Mouse (Mus musculus): ENCODE measurements around the gene D930020B18Rik. TPM values are rescaled to one million over a fixed set of nuclear protein-coding genes. Genes with fewer than 3 reads are reported as not detected.
A peak's percentile ranks its signal among the peaks of the same experiment; 100 is the strongest.

Gene D930020B18Rik
- total and polyA plus RNA-seq, 2 experiments from 2014 or later = not detected

GRCm38 (mm10) chr10:121608177-121608576, 33.2 kb upstream of the D930020B18Rik start:
- 88% methylated on average over 10 of the region's 10 CpGs for WGBS
- Histone ChIP-seq H3K4me3 (ENCODE audit: low read depth, low read length) (no peak overlapping the region), H3K36me3 (replicated peaks; ENCODE audit: control insufficient read depth, insufficient read depth, low read length) (peaks cover 95% of the 10 kb centered on the region), H3K4me1 (ENCODE audit: control insufficient read depth, insufficient read depth) (no peaks in the 10 kb centered on the region), H3K4me2 (ENCODE audit: low read depth, low read length) (no peak overlapping the region), H3K27ac (ENCODE audit: low read depth) (no peak overlapping the region), H3K27me3 (ENCODE audit: control insufficient read depth, insufficient read depth, low read length) (no peaks in the 10 kb centered on the region), H3K9ac (replicated peaks; ENCODE audit: low read depth, low read length) (no peak overlapping the region), H3K9me3 (replicated peaks; ENCODE audit: control insufficient read depth, low read length) (no peaks in the 10 kb centered on the region)
- no peak for ATAC-seq (ENCODE audit: insufficient read depth, low read depth)
- no peak for DNase-seq (ENCODE audit: low spot score)
- TF ChIP-seq EP300 (IDR thresholded peaks at IDR 0.05; ENCODE audit: low read depth) (no peak), CTCF (IDR thresholded peaks at IDR 0.05; ENCODE audit: low read depth) (no peak)

- Histone ChIP-seq H3K27me3 (ENCODE audit: control insufficient read depth, insufficient read depth, low read length) (no peaks in the 10 kb centered on the region), H3K4me3 (ENCODE audit: low read depth, low read length) (no peak overlapping the region), H3K9me3 (replicated peaks; ENCODE audit: control insufficient read depth, low read length) (no peaks in the 10 kb centered on the region), H3K4me1 (ENCODE audit: control insufficient read depth, insufficient read depth) (no peaks in the 10 kb centered on the region), H3K4me2 (ENCODE audit: low read depth, low read length) (no peak overlapping the region), H3K9ac (replicated peaks; ENCODE audit: low read depth, low read length) (no peak overlapping the region), H3K36me3 (replicated peaks; ENCODE audit: control insufficient read depth, insufficient read depth, low read length) (peaks cover 86% of the 10 kb centered on the region), H3K27ac (ENCODE audit: low read depth) (no peak overlapping the region)
- ATAC-seq (ENCODE audit: insufficient read depth, low read depth) (no peak), DNase-seq (ENCODE audit: low spot score) (no peak)
- TF ChIP-seq EP300 (IDR thresholded peaks at IDR 0.05; ENCODE audit: low read depth) (no peak), CTCF (IDR thresholded peaks at IDR 0.05; ENCODE audit: low read depth) (no peak)
- WGBS = 81% methylated on average over 9 of the region's 10 CpGs
Observed at GRCm38 (mm10) chr10:121611587-121611986, 29.8 kb upstream of the D930020B18Rik start.

DNA sequence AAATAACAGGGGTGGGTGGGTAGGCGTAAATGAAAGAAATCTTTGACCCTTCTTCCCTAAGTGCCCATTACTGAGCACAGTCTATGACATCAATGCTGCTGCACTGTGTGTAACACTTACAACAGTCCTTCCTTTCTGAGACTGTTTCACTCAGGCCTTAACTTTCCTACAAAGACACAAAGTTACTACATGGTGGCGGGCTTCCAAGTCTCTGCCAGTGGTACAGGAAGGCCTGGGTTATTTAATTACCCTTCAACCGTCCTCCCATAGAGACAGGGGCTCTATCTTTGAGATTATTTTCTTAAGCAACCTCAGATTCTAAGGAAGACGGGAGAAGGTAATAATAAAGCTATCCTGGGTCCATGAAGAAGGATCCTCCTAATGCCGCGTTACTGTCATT, 28.9 kb upstream of the D930020B18Rik start:
- TF ChIP-seq EP300 (IDR thresholded peaks at IDR 0.05; ENCODE audit: low read depth) = no peak
- TF ChIP-seq CTCF (IDR thresholded peaks at IDR 0.05; ENCODE audit: low read depth) = no peak
- Histone ChIP-seq H3K4me2 (ENCODE audit: low read depth, low read length) (no peak overlapping the region), H3K9me3 (replicated peaks; ENCODE audit: control insufficient read depth, low read length) (no peaks in the 10 kb centered on the region), H3K27me3 (ENCODE audit: control insufficient read depth, insufficient read depth, low read length) (no peaks in the 10 kb centered on the region), H3K27ac (ENCODE audit: low read depth) (peak overlapping the region; percentile 71; the same call in 1 of the 2 replicates), H3K9ac (replicated peaks; ENCODE audit: low read depth, low read length) (no peak overlapping the region), H3K4me3 (ENCODE audit: low read depth, low read length) (no peak overlapping the region), H3K36me3 (replicated peaks; ENCODE audit: control insufficient read depth, insufficient read depth, low read length) (peaks cover 85% of the 10 kb centered on the region), H3K4me1 (ENCODE audit: control insufficient read depth, insufficient read depth) (no peaks in the 10 kb centered on the region)
- no peak for ATAC-seq (ENCODE audit: insufficient read depth, low read depth)
- 78% methylated on average over 6 of the region's 6 CpGs for WGBS
- DNase-seq (ENCODE audit: low spot score) = no peak

DNA sequence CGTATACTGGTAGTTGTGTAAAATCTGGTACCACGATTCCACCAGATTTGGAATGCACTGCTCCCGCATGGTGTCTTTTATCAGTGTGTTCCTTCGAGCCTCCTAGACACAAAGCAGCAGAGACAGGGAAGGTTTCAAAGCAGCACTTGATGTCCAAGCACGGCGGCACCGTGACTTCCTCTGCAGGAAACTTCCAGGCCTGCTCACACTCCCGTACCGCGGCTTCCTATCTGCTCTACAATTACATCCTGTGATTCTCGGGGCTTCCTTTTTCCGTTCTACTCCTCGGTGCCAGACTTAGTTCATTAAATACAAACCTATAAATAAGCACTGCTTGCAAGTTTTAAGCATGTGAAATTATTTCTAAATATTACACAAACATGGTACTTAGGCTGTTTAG, 27.8 kb upstream of the D930020B18Rik start:
- Histone ChIP-seq H3K27ac (ENCODE audit: low read depth) (peak overlapping the region; percentile 71), H3K4me1 (ENCODE audit: control insufficient read depth, insufficient read depth) (no peaks in the 10 kb centered on the region), H3K9ac (replicated peaks; ENCODE audit: low read depth, low read length) (no peak overlapping the region), H3K4me2 (ENCODE audit: low read depth, low read length) (no peak overlapping the region), H3K4me3 (ENCODE audit: low read depth, low read length) (no peak overlapping the region), H3K9me3 (replicated peaks; ENCODE audit: control insufficient read depth, low read length) (no peaks in the 10 kb centered on the region), H3K27me3 (ENCODE audit: control insufficient read depth, insufficient read depth, low read length) (no peaks in the 10 kb centered on the region), H3K36me3 (replicated peaks; ENCODE audit: control insufficient read depth, insufficient read depth, low read length) (peaks cover 86% of the 10 kb centered on the region)
- TF ChIP-seq CTCF (IDR thresholded peaks at IDR 0.05; ENCODE audit: low read depth) (no peak), EP300 (IDR thresholded peaks at IDR 0.05; ENCODE audit: low read depth) (0 out of 2 replicates have a peak, but pooled peaks have one; percentile 42)
- ATAC-seq (ENCODE audit: insufficient read depth, low read depth) (peak; percentile 72), DNase-seq (ENCODE audit: low spot score) (peak; percentile 56)
- WGBS = 60% methylated on average over 13 of the region's 13 CpGs

- TF ChIP-seq EP300 (IDR thresholded peaks at IDR 0.05; ENCODE audit: low read depth) (no peak), CTCF (IDR thresholded peaks at IDR 0.05; ENCODE audit: low read depth) (no peak)
- H3K9me3 ChIP-seq (replicated peaks; ENCODE audit: control insufficient read depth, low read length) = no peaks in the 10 kb centered on the region
- peaks cover 77% of the 10 kb centered on the region for H3K36me3 ChIP-seq (replicated peaks; ENCODE audit: control insufficient read depth, insufficient read depth, low read length)
- no peak overlapping the region for H3K9ac ChIP-seq (replicated peaks; ENCODE audit: low read depth, low read length)
- H3K27me3 ChIP-seq (ENCODE audit: control insufficient read depth, insufficient read depth, low read length) = no peaks in the 10 kb centered on the region
- H3K4me3 ChIP-seq (ENCODE audit: low read depth, low read length) = no peak overlapping the region
- no peak for ATAC-seq (ENCODE audit: insufficient read depth, low read depth)
- no peak for DNase-seq (ENCODE audit: low spot score)
- WGBS = 87% methylated on average over 13 of the region's 13 CpGs
- no peak overlapping the region for H3K27ac ChIP-seq (ENCODE audit: low read depth)
- no peaks in the 10 kb centered on the region for H3K4me1 ChIP-seq (ENCODE audit: control insufficient read depth, insufficient read depth)
- no peak overlapping the region for H3K4me2 ChIP-seq (ENCODE audit: low read depth, low read length)
Observed at GRCm38 (mm10) chr10:121615146-121615870, 26.1 kb upstream of the D930020B18Rik start.

- Histone ChIP-seq H3K27ac (ENCODE audit: low read depth) (no peak overlapping the region), H3K4me3 (ENCODE audit: low read depth, low read length) (no peak overlapping the region), H3K27me3 (ENCODE audit: control insufficient read depth, insufficient read depth, low read length) (no peaks in the 10 kb centered on the region), H3K4me2 (ENCODE audit: low read depth, low read length) (no peak overlapping the region), H3K9me3 (replicated peaks; ENCODE audit: control insufficient read depth, low read length) (no peaks in the 10 kb centered on the region), H3K9ac (replicated peaks; ENCODE audit: low read depth, low read length) (no peak overlapping the region), H3K4me1 (ENCODE audit: control insufficient read depth, insufficient read depth) (no peaks in the 10 kb centered on the region), H3K36me3 (replicated peaks; ENCODE audit: control insufficient read depth, insufficient read depth, low read length) (peaks cover 74% of the 10 kb centered on the region)
- DNase-seq (ENCODE audit: low spot score) (no peak), ATAC-seq (ENCODE audit: insufficient read depth, low read depth) (no peak)
- WGBS = 80% methylated on average over 7 of the region's 7 CpGs
- no peak for TF ChIP-seq CTCF (IDR thresholded peaks at IDR 0.05; ENCODE audit: low read depth)
- TF ChIP-seq EP300 (IDR thresholded peaks at IDR 0.05; ENCODE audit: low read depth) = no peak
Observed at GRCm38 (mm10) chr10:121615935-121616334, 25.5 kb upstream of the D930020B18Rik start.

All from heart, postnatal 0 days (tissue).